Mouse (Mus musculus) layer of hippocampus, adult 2 months (tissue): ENCODE data around the gene Ebf3. TPM values are rescaled to one million over a fixed set of nuclear protein-coding genes. Genes with fewer than 3 reads are reported as not detected.

Experiments used
- DNase-seq, 2 experiments: peaks; one replicate each; pipeline ENCODE4 v3.0.0; 2022; ENCODE audit warnings: low spot score in 2 of 2
- H3K27ac ChIP-seq: fragments of 200-600 bp; 2 replicates; pipeline ENCODE4 v1.8.1; 2022
- H3K4me3 ChIP-seq: fragments of 200-600 bp; 2 replicates; pipeline ENCODE4 v1.8.1; 2022; ENCODE audit warnings: mild to moderate bottlenecking
- CTCF ChIP-seq: fragments of 200-600 bp; conservative IDR thresholded peaks from 2 replicates; pipeline ENCODE4 v1.8.1; 2022; ENCODE audit warnings: antibody characterized with exemption, mild to moderate bottlenecking, moderate library complexity
- long read RNA-seq, 2 experiments: library from polyadenylated mRNA; stranded (forward); transcript quantifications; one replicate each; pipeline ENCODE4 v2.0.0; 2021; ENCODE audit warnings: borderline mapping rate in 2 of 2
- total RNA-seq, 2 experiments: library from RNA; stranded (reverse); gene quantifications; 2 replicates each; pipeline ENCODE4 v1.2.3; 2021

Ebf3 gene
- 1 to 10 TPM in 1 of 2 experiments, under 1 TPM in 1; 0.66 to 1.3 TPM for total RNA-seq
- long read RNA-seq, experiment 1: 0 reads
- long read RNA-seq, experiment 2: 0 reads

DNA sequence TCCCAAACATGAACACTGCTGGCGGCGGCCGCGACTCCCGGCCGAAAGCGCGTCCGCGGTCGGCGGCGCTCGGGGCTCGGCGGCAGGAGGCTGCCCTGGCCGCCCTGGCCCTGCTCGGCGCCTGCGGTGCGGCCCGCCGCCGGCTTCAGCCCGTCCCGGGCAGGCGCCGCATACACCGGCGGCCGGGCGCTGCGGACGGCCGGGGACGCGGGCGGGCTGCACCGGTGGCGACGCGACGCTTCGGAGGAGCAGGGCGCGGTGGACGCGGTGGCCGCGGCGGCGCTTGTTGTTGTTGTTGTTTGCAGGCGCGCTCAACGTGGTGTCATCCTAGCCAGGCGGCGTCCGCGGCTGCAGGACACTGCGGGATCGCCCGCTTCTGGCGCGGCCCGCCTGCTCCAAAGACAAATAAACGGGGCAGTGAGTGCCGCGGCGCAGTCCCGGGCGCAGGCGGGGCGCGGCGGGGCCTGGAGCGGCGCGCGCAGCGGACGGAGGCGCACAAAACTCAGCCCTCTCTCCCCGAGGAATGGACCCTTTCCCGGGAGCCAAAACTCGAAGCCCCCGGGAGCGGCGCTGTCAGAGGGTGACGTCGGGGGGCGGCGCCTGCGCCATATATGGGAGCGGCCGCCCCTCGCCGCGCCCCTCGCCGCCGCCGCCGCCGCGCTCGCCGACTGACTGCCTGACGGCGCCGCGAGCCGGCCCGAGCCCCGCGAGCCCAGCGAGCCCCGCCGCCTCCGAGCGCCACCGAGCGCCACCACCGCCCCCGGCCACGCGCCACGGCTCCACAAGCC is at the start of gene Ebf3:
Gene Ebf3, minus strand, starts transcription at position 542 of the 788 bp plus-strand sequence.
- DNase-seq: no peak
- no peak for TF ChIP-seq CTCF
- peak within 1 kb of the TSS; percentile 36 for H3K4me3 ChIP-seq
- no peak within 1 kb of the TSS for H3K27ac ChIP-seq

GRCm38 (mm10) chr7:137346860-137347259 is 32.6 kb upstream of the Ebf3 start:
- no peak overlapping the region for H3K4me3 ChIP-seq
- TF ChIP-seq CTCF: no peak
- DNase-seq: no peak
- H3K27ac ChIP-seq: no peak overlapping the region

- no peak for TF ChIP-seq CTCF
- no peak overlapping the region for H3K27ac ChIP-seq
- DNase-seq: no peak
- H3K4me3 ChIP-seq: no peak overlapping the region
Measured at GRCm38 (mm10) chr7:137346068-137346467, 31.8 kb upstream of the Ebf3 start.

DNA sequence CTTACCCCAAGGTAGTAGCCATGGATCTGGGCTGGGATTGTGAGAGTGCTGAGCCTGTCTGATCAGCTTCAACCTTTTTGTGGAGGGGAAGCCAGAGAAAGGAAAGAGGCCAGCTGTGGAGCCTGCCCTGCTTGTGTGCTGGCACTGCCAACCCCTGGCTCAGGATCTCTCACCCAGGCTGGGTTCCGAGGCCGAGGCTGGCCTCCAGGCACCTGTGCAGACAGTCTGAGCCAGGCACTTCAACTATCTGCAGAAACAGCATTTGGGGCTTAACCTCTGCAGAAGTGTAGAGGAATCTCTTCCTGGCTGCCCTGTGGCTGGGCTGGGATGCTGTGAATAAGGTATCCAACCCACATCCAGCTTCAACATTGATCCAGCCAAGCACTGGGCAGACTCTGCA is 19.7 kb upstream of the Ebf3 start:
- no peak for TF ChIP-seq CTCF
- DNase-seq: no peak
- H3K27ac ChIP-seq: no peak overlapping the region
- H3K4me3 ChIP-seq: no peak overlapping the region

DNA sequence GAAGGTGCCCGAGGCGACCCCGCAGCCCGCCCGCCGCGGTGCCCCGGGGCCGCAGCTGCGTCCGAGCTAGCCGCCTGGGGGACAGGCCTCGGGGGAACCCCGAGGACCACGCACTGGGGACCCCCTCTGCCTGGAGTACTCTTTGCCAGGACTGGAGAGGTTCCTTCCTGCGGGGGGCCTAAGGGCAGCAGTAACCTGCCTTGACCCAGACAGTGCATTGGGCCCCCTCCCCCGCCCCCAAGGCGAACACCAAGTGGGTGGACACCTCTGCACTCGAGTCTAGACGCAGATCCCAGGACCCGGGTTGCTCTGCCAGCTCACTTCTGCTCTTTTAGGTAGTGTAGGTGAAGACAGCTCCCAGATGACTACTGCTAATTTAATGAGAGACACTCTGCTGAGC is 8.7 kb upstream of the Ebf3 start:
- no peak overlapping the region for H3K27ac ChIP-seq
- H3K4me3 ChIP-seq: no peak overlapping the region
- TF ChIP-seq CTCF: no peak
- no peak for DNase-seq

DNA sequence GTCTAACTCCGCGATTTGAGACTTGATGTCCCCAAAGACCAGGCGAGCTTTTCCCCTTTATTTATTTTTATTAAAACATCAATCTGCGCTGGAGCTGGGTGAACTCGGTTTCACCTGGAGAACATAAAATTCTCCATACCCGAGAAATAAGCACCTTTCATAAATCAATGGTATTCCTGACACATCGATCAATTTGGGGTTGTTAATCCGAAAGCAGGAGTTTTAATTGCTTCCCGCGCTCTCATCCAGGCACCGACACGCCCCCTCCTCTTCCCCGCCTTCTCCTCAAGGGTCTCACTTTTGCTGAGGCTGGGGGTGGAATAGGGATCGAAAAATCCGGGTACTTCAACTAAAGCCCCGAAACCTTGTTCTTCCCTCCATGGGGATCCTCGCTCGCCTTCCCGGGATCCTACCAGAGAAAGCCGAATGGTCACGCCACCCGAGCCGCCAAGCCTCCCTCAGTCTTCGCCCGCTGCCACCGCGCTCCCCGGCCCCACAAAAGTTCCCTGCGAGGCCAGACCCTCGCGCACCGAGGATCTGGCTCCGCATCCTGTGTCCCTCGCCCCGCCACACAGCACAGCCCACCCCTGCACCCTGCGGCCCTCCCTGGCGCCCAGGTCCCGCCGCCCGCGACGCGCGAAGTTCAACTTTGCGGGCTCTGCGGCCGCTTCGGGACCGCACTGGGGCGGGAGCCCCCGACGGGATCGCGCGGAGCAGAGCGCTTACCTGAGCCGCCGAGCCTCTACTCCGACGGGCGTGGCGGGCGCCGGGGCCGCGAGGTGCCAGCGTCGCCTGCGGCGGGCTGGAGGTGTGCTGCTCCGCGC is 7.9 kb upstream of the Ebf3 start:
- no peak for TF ChIP-seq CTCF
- Histone ChIP-seq H3K4me3 (no peak overlapping the region), H3K27ac (no peak overlapping the region)
- DNase-seq: no peak

GRCm38 (mm10) chr7:137321141-137321813 is 7.0 kb upstream of the Ebf3 start:
- H3K4me3 ChIP-seq: no peak overlapping the region
- H3K27ac ChIP-seq: no peak overlapping the region
- peak; percentile 82 for TF ChIP-seq CTCF
- DNase-seq: peak in 1 of 2 experiments; percentile 32

DNA sequence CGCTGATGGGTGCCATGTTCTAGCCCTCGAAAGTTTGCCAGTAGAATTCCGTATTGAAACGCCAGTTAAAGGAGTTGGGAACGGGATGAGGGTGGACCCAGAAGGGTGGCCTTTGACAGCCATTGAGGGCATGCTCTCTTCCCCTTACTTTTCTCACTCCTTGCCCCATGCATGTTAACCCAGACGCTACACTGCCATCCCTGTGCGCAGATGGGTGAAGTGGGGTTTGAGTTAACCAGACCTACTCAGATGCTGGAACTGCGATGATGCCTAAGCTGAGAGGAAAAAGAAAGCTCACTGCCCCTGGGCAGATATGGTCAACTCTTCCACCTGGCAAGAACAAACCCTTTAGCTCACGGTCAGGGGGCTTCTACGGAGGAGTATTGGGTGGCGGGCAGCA is 6.1 kb upstream of the Ebf3 start:
- no peak overlapping the region for H3K4me3 ChIP-seq
- no peak for DNase-seq
- TF ChIP-seq CTCF: no peak
- no peak overlapping the region for H3K27ac ChIP-seq

DNA sequence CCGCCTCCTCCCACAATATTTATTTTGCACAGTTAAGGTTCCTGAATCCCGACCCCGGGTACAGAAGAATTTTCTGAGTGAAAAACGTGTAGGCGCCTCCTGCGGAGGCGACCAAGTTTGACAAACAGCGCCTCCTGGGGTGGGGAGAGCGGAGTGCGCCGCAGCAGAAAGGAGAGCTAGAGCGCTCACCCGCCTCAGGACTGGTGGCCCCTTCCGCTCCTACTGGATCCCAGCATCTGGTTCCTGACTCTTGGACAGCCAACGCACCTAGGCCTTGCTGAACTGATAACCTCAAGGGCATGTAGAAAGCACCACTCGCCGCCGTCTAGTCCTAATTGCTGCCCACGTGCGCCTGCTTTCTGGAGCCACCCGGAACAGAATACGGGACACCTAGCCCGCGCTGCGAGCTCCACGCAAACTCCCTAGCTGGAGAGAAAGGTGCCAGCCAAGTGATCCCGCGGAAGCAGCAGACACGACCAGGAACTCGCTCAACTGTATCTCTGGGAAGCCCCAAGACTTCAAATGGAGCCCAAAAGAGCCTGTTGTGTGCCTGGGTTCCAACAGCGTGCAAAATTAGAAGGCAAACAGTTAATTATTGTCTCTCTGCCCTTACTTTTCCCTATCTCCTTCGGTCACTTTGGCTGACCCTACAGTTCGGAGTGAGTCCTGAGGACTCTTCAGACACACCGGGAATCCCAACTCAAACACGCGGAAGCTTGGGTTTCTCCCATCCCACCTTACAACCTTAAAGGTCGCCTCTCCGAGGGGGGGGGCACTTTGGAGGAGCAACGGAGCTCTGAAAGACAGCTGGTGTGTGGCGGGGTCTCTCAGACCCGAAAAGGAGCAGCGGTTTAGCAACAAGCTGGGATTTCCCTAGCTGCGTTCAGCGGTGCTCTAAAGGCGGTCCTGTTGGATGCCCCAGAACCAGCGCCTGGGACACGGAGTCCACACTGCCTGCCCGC is 5.0 kb upstream of the Ebf3 start:
- Histone ChIP-seq H3K4me3 (no peak overlapping the region), H3K27ac (no peak overlapping the region)
- peak in 1 of 2 experiments; percentile 23 for DNase-seq
- peak; percentile 74 for TF ChIP-seq CTCF

- Histone ChIP-seq H3K4me3 (no peak overlapping the region), H3K27ac (no peak overlapping the region)
- no peak for DNase-seq
- no peak for TF ChIP-seq CTCF
Measured at GRCm38 (mm10) chr7:137318383-137318775, 4.1 kb upstream of the Ebf3 start.

DNA sequence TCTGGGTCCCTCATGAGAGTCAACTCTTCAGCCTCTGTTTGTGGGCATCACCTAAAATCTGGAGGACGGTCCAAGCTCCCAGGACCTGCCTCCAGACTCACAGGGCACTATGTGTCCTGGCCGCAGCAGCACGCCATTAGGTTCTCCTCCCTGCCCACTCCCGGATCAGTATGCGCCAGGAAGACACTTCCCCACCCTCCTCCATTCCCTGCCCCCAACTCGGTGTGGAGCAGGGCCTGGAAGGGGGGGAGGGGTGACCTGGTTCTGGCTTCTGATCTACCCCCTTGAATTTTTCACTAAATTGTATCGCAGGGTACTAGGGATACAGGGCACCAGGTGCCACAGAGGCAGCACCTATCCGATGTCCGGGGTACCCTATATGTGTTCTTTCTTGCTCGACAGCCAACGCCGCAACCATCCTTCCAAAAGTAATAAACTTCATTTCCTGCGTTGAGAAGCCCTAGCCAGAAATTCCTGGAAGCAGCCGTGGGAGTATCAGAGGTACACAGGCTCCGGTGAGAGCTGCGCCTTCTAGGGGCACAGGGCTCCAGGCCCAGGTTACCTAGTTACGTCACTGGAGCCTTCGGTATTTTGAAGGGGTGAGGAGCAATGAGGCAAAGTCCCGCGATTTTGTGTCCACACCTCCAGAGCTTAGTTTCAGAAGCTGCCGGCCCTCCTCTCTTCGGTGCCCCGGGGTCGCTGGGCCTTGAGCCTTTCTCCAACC is 3.6 kb upstream of the Ebf3 start:
- Histone ChIP-seq H3K4me3 (no peak overlapping the region), H3K27ac (no peak overlapping the region)
- no peak for TF ChIP-seq CTCF
- no peak for DNase-seq
